Mouse (Mus musculus) natural killer cell, adult 2 months (primary cell): Measurements from ENCODE around the gene B3galt1.

Source experiments
- DNase-seq, 2 experiments: peaks; one replicate each; pipeline ENCODE4 v3.0.0; 2022; ENCODE audit warnings: low spot score in 2 of 2

The B3galt1 gene

DNA sequence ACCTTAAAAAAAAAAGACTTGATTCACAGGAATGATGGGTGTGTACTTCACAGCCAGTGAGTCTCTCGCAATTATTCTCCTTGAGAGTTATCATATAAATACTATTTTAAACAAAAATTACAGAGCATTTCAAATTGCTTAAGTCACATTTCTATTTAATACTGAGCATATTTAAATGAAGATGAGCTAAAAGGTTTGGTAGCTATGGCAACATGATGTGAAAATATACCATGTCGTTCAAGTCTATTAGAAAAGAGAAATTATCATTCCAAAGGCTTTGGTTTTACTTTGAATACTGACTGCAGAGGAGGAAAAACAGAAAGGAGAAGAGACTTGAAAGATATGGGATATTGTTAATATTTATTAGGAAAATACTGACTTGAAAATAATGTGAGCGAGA, 366.3 kb downstream of the B3galt1 start:
- DNase-seq = no peak

DNA sequence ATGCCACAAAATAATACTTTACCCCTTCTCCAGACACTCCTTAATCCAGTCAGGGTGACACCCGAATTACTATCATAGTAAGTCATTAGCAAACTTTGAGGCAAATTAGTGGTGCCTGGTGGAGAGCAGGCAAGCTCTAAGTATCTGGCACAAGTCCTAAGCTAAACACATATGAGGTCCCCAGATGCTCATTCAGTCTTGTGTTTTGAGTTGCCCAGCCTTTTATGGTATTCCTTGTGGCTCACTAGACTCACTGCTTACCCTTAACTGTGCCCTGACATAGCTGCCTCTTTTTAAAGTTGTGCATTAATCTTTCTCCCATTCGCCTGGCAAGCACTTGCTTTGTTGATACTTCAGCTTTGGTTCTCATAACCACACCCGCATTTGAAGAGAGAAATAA, 382.7 kb downstream of the B3galt1 start:
- DNase-seq = no peak

DNA sequence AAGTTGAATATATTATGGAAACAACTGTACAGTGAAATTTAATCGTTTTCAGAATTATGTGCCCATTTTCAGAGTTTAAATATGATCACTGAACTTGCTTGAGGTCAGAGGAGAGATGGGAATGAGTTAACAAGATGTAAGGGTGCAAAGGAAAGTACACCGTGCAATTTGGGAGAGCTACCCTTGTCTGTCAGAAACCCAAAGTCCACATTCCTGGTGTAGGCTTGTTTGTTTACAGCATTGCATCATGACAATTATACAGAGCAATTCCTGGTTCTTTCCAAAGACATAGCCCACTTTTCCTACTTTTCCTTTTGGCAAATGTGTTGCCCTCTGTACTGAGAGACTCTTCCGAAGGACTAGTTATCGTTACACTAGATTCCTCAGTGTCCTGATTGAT, 390.5 kb downstream of the B3galt1 start:
- DNase-seq = no peak

DNA sequence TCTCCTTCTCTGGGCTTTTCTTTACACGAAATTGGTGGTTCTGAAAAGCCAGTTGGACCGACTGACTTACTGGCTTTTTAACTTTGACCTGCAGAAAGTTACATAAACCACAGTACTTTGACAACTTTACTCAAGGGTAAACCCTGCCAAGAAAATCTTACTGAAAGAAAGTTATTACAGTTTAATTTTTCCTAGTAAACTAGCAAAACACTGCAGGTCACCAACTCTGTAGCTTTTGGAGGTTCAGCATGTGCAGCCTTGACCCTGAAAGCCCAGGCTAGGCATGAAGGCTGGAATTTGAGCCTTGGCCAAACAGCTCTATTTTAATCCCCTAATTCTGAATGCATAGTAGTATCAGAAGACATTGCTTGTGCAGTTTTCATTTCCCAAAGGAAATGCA, 391.9 kb downstream of the B3galt1 start:
- no peak for DNase-seq

DNA sequence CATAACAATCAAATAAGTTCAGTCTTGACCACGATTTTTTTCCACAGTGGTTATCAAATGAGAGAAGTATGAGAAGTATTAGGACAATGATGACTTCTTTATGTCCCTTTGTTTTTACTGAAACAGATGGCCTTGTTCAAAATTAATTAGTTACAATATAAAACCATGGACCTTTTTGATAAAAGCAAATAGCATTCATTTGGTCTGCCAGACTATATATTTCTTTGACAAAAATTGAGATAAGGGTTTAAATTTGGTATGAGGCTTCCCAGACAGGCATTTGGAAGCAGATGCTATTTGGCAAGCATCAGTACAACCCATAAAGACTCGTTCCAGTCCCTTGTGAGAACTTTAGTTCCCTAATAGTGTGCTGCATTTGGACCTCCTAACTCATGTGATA, 395.0 kb downstream of the B3galt1 start:
- DNase-seq = no peak

DNA sequence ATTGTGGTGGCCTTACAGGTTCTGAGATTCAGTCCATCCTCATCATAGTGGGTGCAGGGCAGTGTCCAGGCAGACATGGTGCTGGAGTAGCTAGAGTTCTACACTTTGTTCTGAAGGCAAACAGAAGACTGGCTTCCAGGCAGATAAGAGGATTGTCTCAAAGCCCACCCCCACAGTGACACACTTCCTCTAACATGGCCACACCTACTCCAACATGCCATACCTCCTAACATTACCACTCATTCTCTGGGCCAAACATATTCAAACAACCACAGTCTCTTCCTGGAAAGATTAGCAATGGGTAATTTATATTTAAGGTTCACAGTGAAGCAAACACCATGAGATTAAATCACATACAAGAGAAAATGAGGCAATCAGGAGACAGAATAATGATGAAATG, 403.1 kb downstream of the B3galt1 start:
- DNase-seq = no peak

DNA sequence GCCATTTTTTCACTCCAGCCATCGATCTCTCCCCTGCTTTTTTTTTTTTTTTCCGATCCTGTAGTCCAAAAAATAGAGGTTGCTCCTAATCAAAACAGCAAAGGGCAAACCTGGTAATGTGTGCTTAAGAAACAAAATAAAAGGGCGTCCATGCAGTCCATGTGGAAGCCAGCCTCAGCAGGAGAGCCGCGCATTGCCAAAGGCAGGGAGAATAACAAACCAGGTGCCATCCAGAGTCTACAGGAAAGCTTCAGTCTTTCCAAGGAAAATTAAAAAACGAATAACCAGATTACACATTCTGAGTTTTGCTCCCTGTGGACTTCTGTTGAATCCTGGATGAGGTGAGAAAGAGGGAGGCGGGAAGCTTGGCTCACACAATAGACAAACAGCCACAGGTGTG, 405.4 kb downstream of the B3galt1 start:
- DNase-seq = no peak

DNA sequence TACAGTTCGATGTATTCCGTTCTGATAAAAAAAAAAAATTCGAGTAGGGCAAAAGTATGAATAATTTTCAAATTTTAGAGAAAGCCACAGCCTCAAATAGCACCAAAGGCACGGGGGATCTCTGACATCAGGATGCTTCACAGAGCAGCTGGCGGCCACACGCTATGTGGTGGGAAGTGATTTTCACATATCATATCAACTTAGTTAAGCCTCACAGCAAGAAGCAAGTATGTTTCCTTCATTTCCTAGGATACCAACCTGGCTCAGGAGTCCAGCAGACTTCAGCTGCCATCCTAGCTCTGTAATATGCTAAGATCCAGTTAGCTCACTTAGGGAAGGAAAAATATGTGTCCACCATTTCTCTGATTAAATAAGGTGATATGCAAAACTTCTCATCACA, 405.9 kb downstream of the B3galt1 start:
- DNase-seq = no peak

DNA sequence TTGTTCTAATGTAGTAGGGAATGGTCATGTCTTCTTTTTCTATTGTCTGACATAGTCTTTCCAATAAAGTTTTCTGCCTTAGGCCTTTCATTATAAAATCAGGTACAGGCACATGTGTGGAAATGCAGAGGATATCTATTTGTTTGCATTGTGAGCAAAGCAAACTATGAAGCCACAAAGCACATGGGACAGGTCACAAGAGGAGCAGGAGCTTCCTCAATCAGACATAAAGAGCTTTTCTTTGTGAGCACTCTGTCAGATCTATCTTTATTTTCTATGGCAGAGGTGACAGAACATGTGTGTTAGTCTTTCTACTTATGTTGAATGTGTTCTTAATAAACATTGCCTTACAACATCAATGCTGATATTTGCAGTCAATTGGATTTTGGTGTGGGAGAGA, 410.1 kb downstream of the B3galt1 start:
- DNase-seq = no peak

DNA sequence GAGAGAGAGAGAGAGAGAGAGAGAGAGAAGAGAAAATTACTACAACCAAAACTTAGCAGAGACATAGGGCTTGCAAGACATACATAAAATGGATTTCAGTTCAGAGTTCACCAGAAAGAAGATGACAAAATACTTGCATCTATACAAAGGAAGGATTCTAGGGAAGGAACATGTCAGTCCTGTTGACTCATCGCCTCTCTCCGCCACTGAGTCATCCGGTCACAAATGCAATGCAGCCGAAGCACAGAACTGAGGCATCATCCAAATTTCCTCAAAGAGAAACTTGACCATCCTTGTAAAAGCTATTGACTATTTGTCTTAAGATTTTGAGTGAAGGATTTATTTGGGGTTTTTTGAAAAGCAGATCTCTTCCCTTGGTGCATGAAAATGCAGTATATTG, 410.8 kb downstream of the B3galt1 start:
- no peak for DNase-seq

DNA sequence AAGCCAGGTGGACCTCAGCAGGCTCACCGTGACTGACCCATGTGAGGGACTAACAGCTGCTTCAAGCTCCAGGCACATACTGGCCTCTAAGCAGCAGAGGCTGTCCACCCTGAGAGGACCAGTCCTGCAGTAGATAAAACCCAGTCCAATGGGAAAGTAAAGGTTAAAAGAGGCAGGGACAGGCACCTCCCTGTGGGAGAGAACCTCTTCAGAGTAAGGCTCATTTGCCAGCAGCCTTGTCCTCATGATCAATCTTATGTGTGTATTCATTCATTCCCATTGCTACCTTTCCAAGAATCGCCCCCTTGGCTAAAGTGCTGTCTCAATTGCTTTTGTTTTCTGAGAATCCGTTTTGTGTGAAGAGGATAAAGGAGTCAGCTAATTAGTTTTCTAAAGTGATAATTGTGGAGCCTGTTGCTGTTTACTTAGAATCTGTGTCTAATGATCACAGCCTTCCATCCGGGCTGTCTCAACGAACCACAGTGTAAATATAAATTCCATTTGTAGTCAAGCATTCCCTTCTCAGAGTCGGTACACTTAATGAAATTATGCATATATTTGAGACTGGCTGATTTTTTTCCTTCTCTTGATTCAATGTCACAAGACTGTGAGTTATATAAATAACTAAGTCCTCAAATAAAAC, 412.1 kb downstream of the B3galt1 start:
- DNase-seq = no peak

DNA sequence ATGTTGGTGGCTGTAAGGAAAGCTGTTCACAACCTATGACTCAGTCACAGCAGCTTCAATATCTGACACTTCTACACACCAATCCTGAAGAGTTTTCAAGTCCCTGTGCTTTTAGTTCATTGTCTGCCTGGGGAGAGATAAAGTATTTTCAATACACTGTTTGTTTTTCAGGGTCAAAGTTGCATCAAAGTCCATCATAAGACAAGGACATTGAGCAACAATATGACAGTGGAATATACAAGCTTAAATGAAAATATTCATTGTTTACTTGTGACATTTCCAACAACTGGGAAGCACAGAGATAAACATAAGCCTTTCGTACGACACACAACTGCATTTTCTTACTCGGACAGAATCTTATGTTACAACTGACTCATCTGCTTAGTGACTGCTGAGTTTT, 417.9 kb downstream of the B3galt1 start:
- DNase-seq = no peak

DNA sequence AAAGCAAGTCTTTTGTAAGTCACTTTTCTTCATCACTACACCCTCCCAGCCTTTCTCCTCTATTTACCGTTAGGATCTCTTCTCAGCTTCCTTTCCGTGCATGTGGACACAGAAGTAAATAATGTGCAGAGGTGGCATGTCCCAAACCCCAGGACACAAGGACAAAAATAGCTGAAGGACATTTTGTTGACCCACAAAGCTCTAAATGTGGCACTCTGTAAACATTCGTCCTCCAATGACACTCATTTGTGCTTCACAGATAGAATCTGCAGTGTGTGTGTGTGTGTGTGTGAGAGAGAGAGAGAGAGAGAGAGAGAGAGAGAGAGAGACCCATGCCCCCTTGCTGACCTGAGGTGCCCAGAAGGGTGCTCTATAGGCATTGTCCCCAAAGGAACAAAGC, 419.5 kb downstream of the B3galt1 start:
- DNase-seq = no peak

DNA sequence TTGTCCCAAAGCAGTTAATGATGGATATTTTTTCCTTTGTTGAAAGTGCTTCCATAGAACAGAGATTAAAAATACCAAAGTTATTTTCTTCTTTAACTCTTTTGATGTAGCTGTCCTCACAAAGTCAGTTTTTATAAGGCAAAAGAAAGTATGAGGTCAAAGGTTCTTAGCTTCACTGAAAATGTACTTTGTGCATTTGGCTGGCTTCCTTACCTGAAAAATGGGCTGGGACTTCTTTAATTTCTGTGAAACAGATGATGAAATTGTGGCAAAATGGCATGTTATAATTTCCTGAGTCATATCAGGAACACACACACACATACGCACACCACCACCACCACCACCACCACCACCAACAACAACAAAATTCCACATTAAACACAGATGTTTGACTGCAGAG, 427.8 kb downstream of the B3galt1 start:
- DNase-seq = no peak

DNA sequence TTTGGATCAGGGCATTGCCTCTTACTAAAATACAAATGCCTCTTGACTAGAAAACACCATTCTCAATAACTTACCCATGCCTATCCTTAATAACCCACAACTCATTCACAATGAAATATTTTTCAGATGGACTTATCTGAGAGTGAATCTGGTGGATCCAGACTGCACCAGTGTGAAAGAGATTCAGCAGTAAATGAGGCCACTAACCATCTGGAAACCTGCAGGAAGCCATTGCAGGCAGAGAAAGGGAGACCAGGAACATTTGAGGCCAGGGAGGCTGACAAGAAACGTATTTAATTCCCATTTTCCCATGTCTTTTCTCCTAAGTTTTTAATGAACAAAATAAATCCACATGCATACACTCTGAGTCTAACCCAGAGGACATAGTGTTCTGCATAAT, 437.4 kb downstream of the B3galt1 start:
- DNase-seq = no peak

DNA sequence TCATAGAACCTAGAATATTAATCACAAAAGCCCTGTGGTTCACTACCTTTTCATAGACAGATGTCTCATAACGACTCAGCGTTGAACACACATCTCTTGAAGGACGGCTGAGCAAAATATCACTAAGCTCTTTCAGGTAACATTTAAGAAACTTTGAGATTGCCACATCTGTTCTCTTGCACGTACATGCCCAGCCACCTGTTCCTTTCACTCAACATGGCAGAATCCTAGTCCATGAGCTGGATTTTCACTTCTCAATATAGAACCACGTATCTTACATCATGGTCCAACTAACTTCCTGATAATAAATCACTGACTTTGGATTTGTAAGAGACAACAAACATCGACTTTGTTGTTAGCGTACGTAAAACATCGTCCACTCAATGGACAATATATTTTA, 439.5 kb downstream of the B3galt1 start:
- DNase-seq = no peak

DNA sequence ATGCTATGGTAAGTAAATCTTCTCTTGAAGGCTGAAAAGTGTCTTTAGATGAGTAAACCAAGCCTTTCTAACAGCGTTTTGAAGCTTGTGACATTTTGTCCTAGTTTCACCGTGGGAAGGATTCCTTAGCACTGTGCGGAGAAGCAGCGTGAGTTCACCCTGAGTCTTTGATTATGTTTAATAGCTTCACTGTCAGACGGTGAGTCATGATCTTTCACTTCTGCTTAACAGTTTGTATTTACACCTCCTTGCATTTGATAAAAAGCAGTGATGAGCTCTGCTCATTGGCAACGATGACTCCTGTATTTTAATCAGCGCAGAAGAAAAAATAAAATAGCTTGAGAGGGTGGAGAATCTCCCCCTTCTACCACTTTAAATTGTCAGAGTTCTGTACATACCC, 440.0 kb downstream of the B3galt1 start:
- DNase-seq = no peak

DNA sequence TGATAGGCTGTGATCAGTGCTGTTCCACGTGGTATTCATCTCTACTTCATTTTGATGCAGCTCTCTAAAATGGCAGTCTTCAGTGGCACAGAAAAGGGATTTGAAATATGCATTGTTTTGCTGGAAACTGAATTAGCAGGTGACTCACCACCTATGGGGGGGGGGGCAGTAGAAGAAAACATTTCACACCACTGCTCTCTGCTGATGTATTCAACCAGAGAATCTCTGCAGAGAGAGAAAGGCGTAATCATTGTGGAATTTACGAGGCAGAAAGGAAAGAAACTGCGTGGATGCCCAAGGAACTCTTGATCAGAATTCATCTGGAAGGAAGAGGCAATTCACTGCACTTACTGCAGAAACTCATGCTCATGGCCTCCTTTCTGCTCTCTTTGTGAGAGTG, 445.7 kb downstream of the B3galt1 start:
- DNase-seq = no peak

DNA sequence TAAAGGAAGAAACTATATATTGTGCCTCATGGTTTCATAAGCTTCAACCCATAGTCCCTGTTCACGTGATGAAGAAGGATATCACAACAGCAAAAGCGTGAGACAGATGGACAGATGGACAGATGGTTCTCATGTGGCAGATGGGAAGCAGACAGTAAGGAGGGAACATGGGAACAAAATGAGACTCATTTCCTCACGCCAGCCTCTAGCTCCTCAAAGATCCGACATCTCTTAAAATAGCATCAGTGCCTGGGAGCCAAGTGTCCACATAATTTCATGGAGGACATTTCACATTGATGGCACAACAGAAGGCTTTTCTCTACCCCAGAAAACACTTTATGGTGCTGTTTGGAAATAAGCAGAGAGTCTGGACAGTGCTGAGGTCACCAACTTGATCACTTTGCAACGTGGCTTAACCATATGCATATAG, 454.6 kb downstream of the B3galt1 start:
- no peak for DNase-seq

DNA sequence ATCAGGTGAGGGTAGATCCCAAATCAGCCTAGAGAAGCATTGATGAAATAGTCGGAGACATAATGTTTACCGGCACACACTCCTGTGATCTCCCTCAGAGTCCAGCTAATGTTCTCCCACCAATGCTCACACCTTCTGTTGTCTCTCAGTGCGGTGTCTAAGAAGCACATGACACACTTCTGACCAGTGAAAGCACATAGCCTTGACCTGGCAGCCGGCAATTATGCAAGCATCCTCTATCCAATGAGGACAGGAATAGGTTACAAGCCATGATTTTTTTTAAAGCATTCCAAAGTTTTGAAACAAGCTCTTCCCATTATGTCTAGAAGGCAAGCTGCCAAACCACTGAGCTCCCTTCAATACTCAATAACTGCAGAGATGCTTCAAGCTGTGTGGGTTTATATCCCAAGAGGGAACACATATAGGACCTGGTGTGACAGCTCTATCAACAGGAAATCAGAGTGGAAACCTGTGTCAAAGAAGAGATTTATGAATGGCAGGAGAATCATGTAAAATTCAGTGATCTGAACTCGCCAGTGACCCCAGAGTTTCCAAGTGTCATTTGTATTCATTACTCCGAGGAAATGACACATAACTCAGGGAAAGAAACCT, 456.0 kb downstream of the B3galt1 start:
- DNase-seq = no peak

DNA sequence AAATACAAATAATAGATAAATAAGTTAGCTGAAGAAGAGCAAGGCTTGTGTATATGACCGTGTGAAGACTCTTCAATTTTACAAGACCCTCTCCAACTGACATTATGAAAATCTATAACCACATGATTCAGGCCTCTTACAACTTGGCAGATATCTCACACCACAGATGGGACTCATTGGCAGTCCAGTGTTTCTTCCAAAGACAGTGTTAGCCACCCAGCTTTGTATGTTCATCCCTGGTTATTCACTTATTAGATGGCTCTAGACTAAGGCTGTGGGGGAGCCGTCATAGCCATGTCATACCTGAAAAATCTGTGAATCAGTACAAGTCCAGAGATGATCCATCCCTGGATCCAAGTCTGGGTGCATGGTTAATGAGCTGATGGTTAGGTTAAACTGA, 463.1 kb downstream of the B3galt1 start:
- no peak for DNase-seq

DNA sequence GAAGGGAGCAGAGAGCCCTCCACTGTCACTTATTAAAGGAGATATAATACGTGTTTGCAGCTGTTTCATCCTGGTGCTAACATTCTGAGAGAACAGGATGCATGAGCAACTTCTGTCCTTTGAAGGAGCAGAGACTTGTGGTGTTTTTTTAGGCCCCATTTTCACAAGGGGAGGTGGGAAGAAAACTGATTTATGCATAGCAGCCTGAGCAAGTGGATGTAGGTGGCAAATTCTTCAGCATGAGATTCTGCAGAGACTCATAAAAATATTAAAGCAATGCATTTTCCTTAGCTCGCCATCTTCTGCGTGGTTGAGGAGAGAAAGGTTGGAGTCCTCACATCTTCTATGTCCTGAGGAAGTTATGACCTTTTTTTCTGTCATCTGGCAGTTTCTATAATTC, 469.0 kb downstream of the B3galt1 start:
- DNase-seq = no peak

DNA sequence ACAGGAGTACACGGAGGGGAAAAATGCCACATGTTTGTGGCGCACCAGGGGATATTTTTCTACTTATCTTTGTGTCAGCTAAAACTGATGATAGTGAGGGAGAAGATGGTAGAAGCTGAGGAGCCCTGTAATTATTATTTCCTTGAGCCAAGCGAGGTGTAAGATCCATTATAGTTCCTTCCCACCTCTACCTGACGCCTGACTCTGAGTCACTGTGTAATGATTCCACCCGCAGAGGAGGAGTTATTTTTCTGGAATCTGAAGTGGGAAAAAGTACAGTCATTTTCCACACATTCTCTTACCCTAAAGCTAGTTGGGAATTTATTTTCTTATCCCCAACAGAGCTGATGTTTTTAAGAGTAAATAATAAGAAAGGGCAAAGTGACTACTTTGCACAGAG, 475.1 kb downstream of the B3galt1 start:
- no peak for DNase-seq

DNA sequence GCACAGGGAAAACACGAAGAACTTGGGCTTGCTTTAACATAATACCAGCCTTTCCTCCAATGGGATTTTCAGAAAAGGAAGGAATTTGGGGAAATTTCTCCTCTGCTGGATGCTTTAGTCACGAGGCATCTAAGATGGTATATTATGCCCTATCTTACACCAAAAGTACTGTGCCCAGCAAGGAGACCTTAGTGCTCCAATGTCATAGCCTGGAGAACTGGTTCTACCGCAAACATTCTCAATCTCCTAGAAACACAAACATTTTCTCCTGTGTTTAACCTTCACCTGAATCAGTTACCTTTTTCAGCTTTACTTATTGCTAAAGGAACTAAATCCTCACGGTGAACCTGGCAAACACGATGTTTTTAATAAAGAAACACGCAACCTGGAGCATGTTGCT, 486.8 kb downstream of the B3galt1 start:
- DNase-seq = no peak
